Mouse (Mus musculus): ENCODE measurements around the gene Ifi27l2b.

- no peak for TF ChIP-seq CTCF (IDR thresholded peaks at IDR 0.05; ENCODE audit: borderline replicate concordance, insufficient read depth, low read depth, low read length)
- TF ChIP-seq POLR2A (IDR thresholded peaks at IDR 0.05; ENCODE audit: borderline replicate concordance, insufficient read depth, low read length), result no peak
Measured at GRCm38 (mm10) chr12:103498768-103499167, 41.7 kb upstream of the Ifi27l2b start.
